Mouse (Mus musculus): ENCODE measurements around the gene 1700037H04Rik. TPM values are rescaled to one million over a fixed set of nuclear protein-coding genes. Genes with fewer than 3 reads are reported as not detected.

The 1700037H04Rik gene
- total RNA-seq, 2 experiments from 2014 or later = 42.1 to 47.4 TPM

- DNase-seq (ENCODE audit: low spot score in 2 of 2) = peak; percentile 61 to 69
Observed at GRCm38 (mm10) chr2:131179990-131180587, 20.2 kb upstream of the 1700037H04Rik start, which contains the start of gene Cenpb. Gene Cenpb (minus strand): TSS chr2:131180067.

DNA sequence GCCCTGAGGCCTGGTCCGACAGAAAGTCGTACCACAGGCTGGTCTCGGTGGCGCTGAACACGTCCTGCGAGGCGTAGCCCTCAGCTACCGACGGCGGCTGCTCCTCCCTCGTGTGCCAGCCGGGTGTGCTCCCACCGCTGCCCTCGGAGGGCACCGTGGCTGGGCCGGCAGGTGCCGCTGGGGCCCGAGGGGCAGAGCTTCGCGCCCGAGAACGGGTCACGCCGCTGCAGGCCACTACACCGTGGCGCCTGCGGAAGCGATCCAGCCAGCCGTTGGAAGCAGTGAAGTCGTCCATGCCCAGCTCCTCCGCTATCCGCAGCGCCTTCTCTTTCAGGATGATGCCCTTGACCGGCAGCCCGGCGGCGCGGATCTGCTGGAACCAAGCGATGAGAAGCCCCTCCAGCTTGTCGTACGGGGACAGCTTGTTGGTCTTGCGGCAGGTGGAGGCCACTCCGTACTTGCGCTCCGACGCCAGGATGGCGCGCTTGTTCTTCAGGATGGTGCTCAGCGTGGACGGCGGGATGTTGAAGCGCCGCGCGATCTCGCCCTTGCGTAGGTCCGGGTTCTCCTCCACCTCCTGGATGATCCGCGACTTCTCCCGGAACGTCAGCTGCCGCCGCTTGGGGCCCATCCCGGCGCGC, 19.5 kb upstream of the 1700037H04Rik start:
- peak in 1 of 2 experiments; percentile 37 for DNase-seq (ENCODE audit: low spot score in 2 of 2)

DNA sequence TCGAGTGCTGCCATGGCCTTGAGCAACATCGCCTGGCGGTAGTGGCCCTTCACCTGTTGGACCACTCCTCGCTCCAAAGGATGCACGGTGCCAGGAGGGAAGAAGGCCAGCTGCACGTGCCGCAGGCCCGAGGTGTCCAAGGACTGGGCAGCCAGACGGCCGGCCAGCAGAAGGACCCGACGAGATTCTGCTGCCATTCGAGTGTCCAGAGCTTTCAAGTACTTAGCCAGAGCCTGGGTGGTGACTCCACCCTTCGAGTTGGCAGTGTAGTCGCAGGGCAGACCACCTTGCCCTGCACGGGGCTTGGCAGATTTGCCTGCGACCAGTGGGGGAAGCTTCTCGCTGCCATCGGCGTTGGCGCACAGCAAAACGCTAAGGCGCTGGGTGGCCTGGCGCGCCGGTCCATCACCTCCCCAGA, 19.0 kb upstream of the 1700037H04Rik start:
- DNase-seq (ENCODE audit: low spot score in 2 of 2) = no peak

DNA sequence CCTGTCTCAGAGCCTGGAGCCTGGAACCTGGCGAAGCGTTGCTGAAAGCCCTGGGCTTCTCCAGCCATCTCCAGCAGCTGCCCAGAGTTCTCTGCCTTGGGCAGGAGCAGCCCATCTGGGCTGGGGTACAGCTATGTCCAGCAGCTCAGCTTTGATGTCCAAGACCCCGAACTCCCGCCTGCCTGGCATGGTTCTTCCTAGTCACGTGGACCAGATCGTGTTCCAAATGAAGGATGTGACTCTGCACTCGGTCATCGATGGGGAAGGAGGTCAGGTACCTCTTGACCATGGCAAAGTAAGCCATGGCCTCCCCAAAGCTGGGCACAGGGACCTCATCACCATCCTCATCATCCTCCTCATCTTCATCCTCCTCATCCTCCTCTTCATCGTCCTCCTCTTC, 18.1 kb upstream of the 1700037H04Rik start:
- DNase-seq (ENCODE audit: low spot score in 2 of 2) = no peak

- no peak for DNase-seq (ENCODE audit: low spot score in 2 of 2)
Observed at GRCm38 (mm10) chr2:131176491-131176890, 16.6 kb upstream of the 1700037H04Rik start.

- DNase-seq (ENCODE audit: low spot score in 2 of 2) = no peak
Observed at GRCm38 (mm10) chr2:131175945-131176309, 16.0 kb upstream of the 1700037H04Rik start.

DNA sequence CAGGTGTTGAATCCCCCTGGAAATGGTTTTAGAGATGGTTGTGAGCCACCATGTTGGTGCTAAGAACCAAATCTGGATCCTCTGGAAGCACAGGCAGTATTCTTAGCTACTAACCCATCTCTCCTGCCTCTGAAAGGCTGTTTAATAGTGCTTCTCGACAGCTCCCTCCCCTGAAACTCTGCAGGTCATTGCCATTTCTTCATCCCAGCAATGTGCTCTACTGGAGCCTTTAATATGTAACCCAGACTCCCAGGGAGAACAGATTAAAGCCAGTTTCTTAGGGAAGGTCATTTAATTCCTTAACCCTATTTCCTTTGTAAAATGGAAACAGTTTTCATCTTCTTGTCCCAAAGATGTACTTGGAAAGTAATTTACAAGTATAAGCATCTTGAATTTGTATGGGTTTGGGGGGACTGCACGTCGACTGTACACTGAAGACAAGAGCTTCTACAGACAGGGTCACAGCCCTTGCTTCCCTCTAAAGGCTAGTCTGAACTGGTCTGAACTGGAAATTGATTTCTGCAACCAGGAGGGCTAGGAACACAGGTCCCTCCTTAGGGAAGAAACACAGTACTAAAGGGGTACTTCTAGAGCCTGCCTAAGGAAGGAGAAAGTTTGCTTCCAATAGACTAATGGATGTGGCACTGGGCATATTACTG, 15.5 kb upstream of the 1700037H04Rik start:
- no peak for DNase-seq (ENCODE audit: low spot score in 2 of 2)

DNA sequence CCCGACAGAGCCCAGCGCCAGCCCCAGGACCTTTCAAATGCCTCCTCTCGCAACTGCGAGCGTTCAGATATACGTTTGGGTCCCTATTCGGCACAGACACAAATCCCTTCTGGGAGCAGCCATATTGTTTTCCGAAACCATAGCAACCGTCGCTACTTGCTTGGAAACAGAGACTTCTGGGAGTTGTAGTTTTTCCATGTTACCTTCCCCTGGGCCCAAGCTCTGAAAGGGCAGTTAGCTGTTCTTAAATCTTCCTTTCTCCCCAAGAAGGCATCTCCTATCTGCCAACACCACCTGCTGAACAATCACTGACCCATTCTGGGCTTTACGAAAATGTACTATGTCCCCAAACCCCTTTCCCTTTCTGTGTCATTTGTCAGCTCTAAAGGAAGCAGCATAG, 14.8 kb upstream of the 1700037H04Rik start:
- DNase-seq (ENCODE audit: low spot score in 2 of 2) = no peak

- DNase-seq (ENCODE audit: low spot score in 2 of 2) = no peak
Observed at GRCm38 (mm10) chr2:131172322-131172721, 12.4 kb upstream of the 1700037H04Rik start.

DNA sequence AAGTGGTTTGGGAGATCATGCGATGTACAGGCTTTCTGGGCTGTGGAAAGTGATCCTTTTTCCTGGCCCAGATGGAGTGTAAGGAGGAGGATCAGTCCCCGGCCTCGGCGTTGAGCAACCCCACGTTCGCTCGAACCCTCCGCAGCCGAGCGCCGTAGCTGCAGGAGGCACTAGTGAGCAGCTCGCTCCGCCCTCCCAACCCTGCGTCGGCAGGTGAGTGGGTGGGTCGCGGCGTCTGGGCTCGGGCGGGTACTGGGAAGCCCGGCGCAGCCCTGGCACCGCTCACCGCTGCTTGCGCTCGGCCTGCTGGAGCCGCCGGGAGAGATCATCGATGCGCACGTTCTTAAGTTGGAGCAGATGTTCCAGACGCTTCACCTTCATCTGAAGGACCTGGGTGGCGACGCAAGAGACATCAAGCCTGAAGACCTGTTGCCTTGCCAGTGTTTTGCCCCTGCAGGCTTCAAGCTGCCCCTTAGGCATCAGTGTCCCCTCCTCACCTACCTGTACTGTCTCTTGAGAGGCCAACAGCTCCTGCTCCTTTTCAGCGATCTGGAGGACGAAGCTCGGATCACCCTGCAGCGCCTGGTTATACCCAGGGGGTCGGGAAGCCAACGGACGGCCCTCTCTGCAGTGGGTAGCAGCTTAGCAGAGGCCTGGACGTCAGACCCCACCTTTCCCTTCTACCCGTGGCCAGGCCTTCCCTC, 11.7 kb upstream of the 1700037H04Rik start:
- peak in 1 of 2 experiments; percentile 38 for DNase-seq (ENCODE audit: low spot score in 2 of 2)

- DNase-seq (ENCODE audit: low spot score in 2 of 2) = no peak
Observed at GRCm38 (mm10) chr2:131170936-131171335, 11.1 kb upstream of the 1700037H04Rik start.

GRCm38 (mm10) chr2:131168914-131169313, 9.0 kb upstream of the 1700037H04Rik start:
- no peak for DNase-seq (ENCODE audit: low spot score in 2 of 2)

GRCm38 (mm10) chr2:131167984-131168383, 8.1 kb upstream of the 1700037H04Rik start:
- no peak for DNase-seq (ENCODE audit: low spot score in 2 of 2)

GRCm38 (mm10) chr2:131166172-131166571, 6.3 kb upstream of the 1700037H04Rik start:
- DNase-seq (ENCODE audit: low spot score in 2 of 2) = no peak

DNA sequence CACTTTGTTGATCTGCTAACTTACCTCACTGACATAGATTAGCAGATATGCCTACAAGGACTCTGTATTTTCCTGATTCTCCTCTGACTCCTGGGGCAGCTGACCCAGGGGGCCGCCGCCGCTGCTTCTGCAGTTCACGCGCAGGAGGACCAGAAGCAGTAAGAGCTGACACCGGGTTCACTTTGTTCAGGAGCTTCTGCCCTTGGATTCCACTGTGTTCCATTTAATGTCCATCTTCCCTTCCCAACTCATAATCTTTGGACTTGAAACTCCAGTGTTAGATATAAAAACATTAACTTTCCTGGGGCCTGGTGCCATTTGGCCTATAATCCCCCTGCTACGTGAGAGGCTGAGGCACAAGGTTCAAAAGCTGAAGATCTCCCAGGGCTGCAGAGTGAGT, 4.0 kb upstream of the 1700037H04Rik start:
- DNase-seq (ENCODE audit: low spot score in 2 of 2) = no peak

DNA sequence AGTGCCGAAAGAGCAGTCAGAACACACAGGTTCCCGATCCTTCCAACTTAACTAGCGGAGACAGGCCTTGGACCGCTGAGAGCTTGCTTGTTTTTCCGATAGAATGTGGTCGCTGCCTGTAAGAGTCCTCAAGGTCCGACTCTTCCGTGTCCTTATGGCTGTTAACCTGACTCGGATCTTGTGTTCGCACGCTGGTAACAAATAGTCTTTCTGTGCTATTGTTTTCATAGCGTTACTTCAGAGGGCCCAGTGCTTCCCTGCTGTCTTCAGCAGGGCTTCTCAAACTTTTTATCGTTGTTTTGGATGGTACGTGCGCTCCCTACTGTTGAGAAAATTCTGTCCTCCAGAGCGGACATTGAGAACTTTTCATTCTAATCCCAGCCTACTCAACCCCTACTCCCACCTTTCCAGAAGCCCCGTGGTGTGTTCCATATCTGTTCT, 810 bp upstream of the 1700037H04Rik start:
- DNase-seq (ENCODE audit: low spot score in 2 of 2) = no peak

DNA sequence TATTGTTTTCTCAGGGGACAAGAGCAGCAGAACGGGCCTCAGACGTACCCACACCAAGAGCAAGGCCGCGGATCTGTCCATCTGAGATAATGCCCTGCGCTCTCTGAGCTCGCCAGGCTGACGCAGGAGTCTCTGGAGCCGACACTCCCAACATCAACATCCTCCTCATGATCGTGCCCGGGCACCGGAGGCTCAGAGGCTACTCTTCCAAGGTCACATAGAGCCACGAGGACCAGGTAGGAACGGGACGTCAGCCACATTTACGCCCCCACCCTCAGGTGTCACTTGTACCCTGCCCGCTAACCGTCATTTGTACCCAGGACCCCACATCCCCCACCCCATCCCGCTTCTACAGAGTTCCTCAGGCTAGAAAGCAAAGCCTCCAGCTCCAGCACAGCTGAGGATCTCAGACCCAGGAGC, 380 bp downstream of the 1700037H04Rik start:
- DNase-seq (ENCODE audit: low spot score in 2 of 2) = no peak

DNA sequence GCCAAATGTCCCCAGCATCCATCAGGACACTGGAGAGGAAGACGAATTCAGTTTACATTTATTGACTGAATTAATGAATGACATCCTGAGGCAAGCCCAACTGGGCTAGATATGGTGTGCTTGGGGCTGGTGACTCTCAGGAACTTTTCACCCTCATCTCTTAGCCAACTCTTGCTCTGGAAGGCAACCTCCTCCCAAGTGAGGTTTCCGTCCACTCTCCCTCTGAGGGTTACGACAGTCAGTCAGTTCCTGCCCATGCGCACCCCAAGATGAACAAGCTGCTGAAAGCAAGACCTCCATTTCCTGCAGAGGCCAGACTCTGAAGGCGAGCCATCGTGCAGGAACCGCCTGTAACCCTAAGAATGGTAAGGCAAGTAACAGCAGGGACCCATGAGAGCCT, 2.9 kb downstream of the 1700037H04Rik start:
- DNase-seq (ENCODE audit: low spot score in 2 of 2) = no peak

DNA sequence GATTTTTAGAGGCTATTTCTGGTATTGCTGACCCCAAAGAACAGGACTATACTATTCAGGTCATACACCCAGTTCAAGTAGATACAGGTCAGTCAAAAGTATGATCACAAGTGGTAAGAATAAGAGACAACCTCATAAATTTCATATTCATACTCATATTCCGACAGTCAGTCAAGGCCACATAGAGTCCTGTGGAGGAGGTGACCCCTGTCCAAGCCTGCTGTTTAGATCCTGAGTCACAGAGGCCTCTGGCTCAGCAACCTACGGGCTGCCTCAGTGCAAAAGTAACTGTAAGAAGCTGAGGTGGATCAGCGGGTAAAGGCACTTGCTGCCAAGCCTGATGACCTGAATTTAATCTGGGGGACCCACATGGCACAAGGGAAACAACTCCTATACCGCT, 5.8 kb downstream of the 1700037H04Rik start:
- no peak for DNase-seq (ENCODE audit: low spot score in 2 of 2)

DNA sequence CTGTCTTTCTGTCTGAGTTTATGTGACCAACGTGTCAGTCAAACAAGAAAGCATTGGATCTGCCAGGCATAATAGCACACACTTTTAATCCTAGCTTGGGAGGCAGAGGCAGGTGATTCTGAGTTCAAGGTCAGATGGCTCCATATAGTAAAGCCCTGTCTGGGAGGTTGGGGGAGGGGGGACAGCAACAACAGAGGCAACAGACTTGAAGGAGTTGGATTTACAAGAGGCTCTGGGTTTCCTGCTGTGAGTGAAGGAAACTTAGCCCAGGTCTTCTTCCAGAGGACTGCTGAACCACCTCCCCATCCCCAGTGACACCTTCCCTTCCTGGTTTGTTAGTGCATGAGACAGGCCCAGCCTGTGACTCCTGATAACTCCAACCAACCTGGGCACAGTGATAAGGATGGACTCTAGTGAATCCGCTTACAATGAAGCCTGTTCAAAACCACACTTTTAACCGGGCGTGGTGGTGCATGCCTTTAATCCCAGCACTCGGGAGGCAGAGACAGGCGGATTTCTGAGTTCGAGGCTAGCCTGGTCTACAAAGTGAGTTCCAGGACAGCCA, 7.6 kb downstream of the 1700037H04Rik start:
- DNase-seq (ENCODE audit: low spot score in 2 of 2) = no peak

DNA sequence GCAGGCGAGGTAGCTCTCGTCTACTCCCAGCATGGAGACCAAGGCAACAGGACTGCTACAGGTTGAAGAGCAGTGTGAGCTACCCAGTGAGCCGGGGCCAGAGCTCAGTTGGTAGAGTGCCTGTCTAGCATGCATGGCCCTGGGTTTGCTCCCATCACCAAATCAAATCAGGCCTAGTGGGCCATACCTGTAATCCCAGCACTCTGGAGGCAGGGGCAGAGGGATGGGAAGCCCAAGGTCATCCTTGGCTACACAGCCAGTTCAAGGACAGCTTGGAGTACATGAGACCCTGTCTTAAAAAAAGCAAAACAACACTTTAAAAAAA, 10.7 kb downstream of the 1700037H04Rik start:
- no peak for DNase-seq (ENCODE audit: low spot score in 2 of 2)
